9 mouse cellular contexts compared by ENCODE assay signal in genomic region chr12:86803651-86804307, GRCm38 (mm10).
DNase-seq lines count a peak whose midpoint lies in the region; ATAC-seq and TF ChIP-seq lines count a peak whose summit lies in the region.
"Had no signal": no experiment of that assay in that cellular context is flagged by ENCODE, and none has a peak within 500 bp of the region (broad histone marks: within the 10 kb centered on the region; RNA-seq: fewer than 3 reads in every experiment).

No protein-coding gene starts in this region.

- peaks cover 87% of the 10 kb centered on the region for H3K4me1 ChIP-seq in kidney, embryonic 14.5 days (ENCODE audit: control insufficient read depth, insufficient read depth, low read length)
- peaks cover 56% of the 10 kb centered on the region for H3K4me1 ChIP-seq in heart, postnatal 0 days (ENCODE audit: control insufficient read depth, insufficient read depth)
- H3K4me1 ChIP-seq in midbrain, embryonic 14.5 days (ENCODE audit: control insufficient read depth, insufficient read depth, low read length), result peaks cover 95% of the 10 kb centered on the region

- no peak for ATAC-seq in kidney, embryonic 14.5 days (ENCODE audit: low FRiP score, low TSS enrichment)
- no peak for ATAC-seq in heart, postnatal 0 days (ENCODE audit: insufficient read depth, low read depth)
- ATAC-seq in midbrain, embryonic 14.5 days (ENCODE audit: low FRiP score, low TSS enrichment), result no peak
- no peak for ATAC-seq in inflammation-experienced regulatory T-cells, adult 6 months

- WGBS in kidney, embryonic 14.5 days, result 37% methylated on average over 6 of the region's 6 CpGs
- WGBS in heart, postnatal 0 days, result 41% methylated on average over 6 of the region's 6 CpGs
- WGBS in midbrain, embryonic 14.5 days, result 44% methylated on average over 6 of the region's 6 CpGs

- H3K36me3 ChIP-seq in kidney, embryonic 14.5 days (ENCODE audit: control insufficient read depth, insufficient read depth, low read length), result no peaks in the 10 kb centered on the region
- no peaks in the 10 kb centered on the region for H3K36me3 ChIP-seq in heart, postnatal 0 days (replicated peaks; ENCODE audit: control insufficient read depth, insufficient read depth, low read length)
- no peaks in the 10 kb centered on the region for H3K36me3 ChIP-seq in midbrain, embryonic 14.5 days (ENCODE audit: control insufficient read depth, insufficient read depth, low read length)

- DNase-seq in kidney, postnatal 14 days, result no peak
- DNase-seq in brain, adult 2 months (ENCODE audit: low read depth, low spot score), result peak; percentile 78
- DNase-seq in heart, postnatal 0 days (ENCODE audit: low spot score), result peak; percentile 45
- DNase-seq in midbrain, embryonic 14.5 days, result peak; percentile 69
- no peak for DNase-seq in embryo, embryonic 9.5 days (ENCODE audit: extremely low spot score)
- DNase-seq in frontal cortex, postnatal 14 days (ENCODE audit: low spot score in 2 of 2), result no peak

- no peak for TF ChIP-seq EP300 in heart, postnatal 0 days (IDR thresholded peaks at IDR 0.05; ENCODE audit: low read depth)

- peak; percentile 42 for TF ChIP-seq CTCF in heart, postnatal 0 days (IDR thresholded peaks at IDR 0.05; ENCODE audit: low read depth)

- H3K9ac ChIP-seq in kidney, embryonic 14.5 days (ENCODE audit: low read depth, low read length), result no peak overlapping the region
- no peak overlapping the region for H3K9ac ChIP-seq in heart, postnatal 0 days (replicated peaks; ENCODE audit: low read depth, low read length)
- no peak overlapping the region for H3K9ac ChIP-seq in midbrain, embryonic 14.5 days (replicated peaks; ENCODE audit: low read length)

- H3K9me3 ChIP-seq in kidney, embryonic 14.5 days (ENCODE audit: control insufficient read depth, low read length), result no peaks in the 10 kb centered on the region
- H3K9me3 ChIP-seq in heart, postnatal 0 days (replicated peaks; ENCODE audit: control insufficient read depth, low read length), result no peaks in the 10 kb centered on the region
- no peaks in the 10 kb centered on the region for H3K9me3 ChIP-seq in midbrain, embryonic 14.5 days (ENCODE audit: control insufficient read depth, low read length)
- H3K9me3 ChIP-seq: megakaryocyte, embryonic 14.5 days had no signal

- no peak overlapping the region for H3K4me3 ChIP-seq in kidney, embryonic 14.5 days (ENCODE audit: low read length)
- no peak overlapping the region for H3K4me3 ChIP-seq in heart, postnatal 0 days (ENCODE audit: low read depth, low read length)
- H3K4me3 ChIP-seq in midbrain, embryonic 14.5 days (replicated peaks; ENCODE audit: low read depth, low read length), result no peak overlapping the region

- H3K4me2 ChIP-seq in kidney, embryonic 14.5 days (replicated peaks; ENCODE audit: low read depth, low read length), result no peak overlapping the region
- H3K4me2 ChIP-seq in heart, postnatal 0 days (ENCODE audit: low read depth, low read length), result no peak overlapping the region
- no peak overlapping the region for H3K4me2 ChIP-seq in midbrain, embryonic 14.5 days (ENCODE audit: low read length)

- no peaks in the 10 kb centered on the region for H3K27me3 ChIP-seq in kidney, embryonic 14.5 days (ENCODE audit: control insufficient read depth, insufficient read depth, low read length)
- no peaks in the 10 kb centered on the region for H3K27me3 ChIP-seq in heart, postnatal 0 days (ENCODE audit: control insufficient read depth, insufficient read depth, low read length)
- H3K27me3 ChIP-seq in midbrain, embryonic 14.5 days (ENCODE audit: control insufficient read depth, insufficient read depth, low read length), result no peaks in the 10 kb centered on the region
- H3K27me3 ChIP-seq: megakaryocyte, embryonic 14.5 days had no signal

- peak overlapping the region; percentile 80; the same call in 1 of the 2 replicates for H3K27ac ChIP-seq in kidney, embryonic 14.5 days (ENCODE audit: low read depth, low read length)
- H3K27ac ChIP-seq in heart, postnatal 0 days (ENCODE audit: low read depth), result peak overlapping the region; percentile 52
- H3K27ac ChIP-seq in midbrain, embryonic 14.5 days (replicated peaks; ENCODE audit: low read depth, low read length), result peak overlapping the region; percentile 99

Comparison
In these comparisons a context has a peak if more than half of its experiments do, and no peak if none do; other contexts are left out.
1. DNase-seq: peak in brain, adult 2 months (single experiment), heart, postnatal 0 days (single experiment) and midbrain, embryonic 14.5 days (single experiment); none in kidney, postnatal 14 days (single experiment), embryo, embryonic 9.5 days (single experiment) and frontal cortex, postnatal 14 days (0 of 2).
2. Peak in every context shown above with its lines, with median percentiles within 50 percentile points of each other: H3K27ac ChIP-seq.